Mouse (Mus musculus): ENCODE data around the gene Cox15. TPM values are rescaled to one million over a fixed set of nuclear protein-coding genes. Genes with fewer than 3 reads are reported as not detected.

Gene Cox15
- polyA plus RNA-seq, 2 experiments = 3.2 to 8.0 TPM

GRCm38 (mm10) chr19:43792537-43792936 is 39.7 kb upstream of the Cox15 start:
- no peak for ATAC-seq (ENCODE audit: insufficient read depth)
- no peak for DNase-seq (ENCODE audit: low read depth in 3 of 3, low spot score in 3 of 3)
- Histone ChIP-seq H3K36me3 (replicated peaks; ENCODE audit: control insufficient read depth, insufficient read depth, low read depth) (no peaks in the 10 kb centered on the region), H3K27ac (no peak overlapping the region), H3K9me3 (ENCODE audit: control insufficient read depth, low read length) (no peaks in the 10 kb centered on the region), H3K9ac (replicated peaks) (no peak overlapping the region), H3K4me3 (ENCODE audit: insufficient read depth in 1 of 2, low read depth in 2 of 2, low read length in 2 of 2) (no peak overlapping the region), H3K4me1 (replicated peaks; ENCODE audit: control insufficient read depth in 2 of 2, insufficient read depth in 2 of 2, low read length in 1 of 2) (no peaks in the 10 kb centered on the region; a peak in 1 of 4 replicates), H3K4me2 (ENCODE audit: low read depth) (no peak overlapping the region), H3K27me3 (ENCODE audit: control insufficient read depth, insufficient read depth, low read length) (no peaks in the 10 kb centered on the region)
- TF ChIP-seq EP300 (IDR thresholded peaks at IDR 0.05; ENCODE audit: low read depth) = no peak
- TF ChIP-seq CTCF (IDR thresholded peaks at IDR 0.05; ENCODE audit: low read depth) = no peak
- 59% methylated on average over 4 of the region's 4 CpGs for WGBS (ENCODE audit: insufficient replicate concordance)

GRCm38 (mm10) chr19:43789817-43790216 is 37.0 kb upstream of the Cox15 start:
- Histone ChIP-seq H3K4me1 (replicated peaks; ENCODE audit: control insufficient read depth in 2 of 2, insufficient read depth in 2 of 2, low read length in 1 of 2) (no peaks in the 10 kb centered on the region; a peak in 2 of 4 replicates), H3K4me2 (ENCODE audit: low read depth) (no peak overlapping the region), H3K36me3 (replicated peaks; ENCODE audit: control insufficient read depth, insufficient read depth, low read depth) (no peaks in the 10 kb centered on the region), H3K9me3 (ENCODE audit: control insufficient read depth, low read length) (no peaks in the 10 kb centered on the region), H3K9ac (replicated peaks) (no peak overlapping the region), H3K27me3 (ENCODE audit: control insufficient read depth, insufficient read depth, low read length) (no peaks in the 10 kb centered on the region), H3K4me3 (ENCODE audit: insufficient read depth in 1 of 2, low read depth in 2 of 2, low read length in 2 of 2) (no peak overlapping the region), H3K27ac (no peak overlapping the region)
- ATAC-seq (ENCODE audit: insufficient read depth) (no peak), DNase-seq (ENCODE audit: low read depth in 3 of 3, low spot score in 3 of 3) (no peak)
- TF ChIP-seq EP300 (IDR thresholded peaks at IDR 0.05; ENCODE audit: low read depth) (no peak), CTCF (IDR thresholded peaks at IDR 0.05; ENCODE audit: low read depth) (no peak)
- 72% methylated on average over 7 of the region's 7 CpGs for WGBS (ENCODE audit: insufficient replicate concordance)

- Histone ChIP-seq H3K27me3 (ENCODE audit: control insufficient read depth, insufficient read depth, low read length) (no peaks in the 10 kb centered on the region), H3K9ac (replicated peaks) (no peak overlapping the region), H3K27ac (no peak overlapping the region), H3K9me3 (ENCODE audit: control insufficient read depth, low read length) (no peaks in the 10 kb centered on the region), H3K36me3 (replicated peaks; ENCODE audit: control insufficient read depth, insufficient read depth, low read depth) (no peaks in the 10 kb centered on the region), H3K4me1 (replicated peaks; ENCODE audit: control insufficient read depth in 2 of 2, insufficient read depth in 2 of 2, low read length in 1 of 2) (no peaks in the 10 kb centered on the region; a peak in 1 of 4 replicates), H3K4me2 (ENCODE audit: low read depth) (peak overlapping the region; percentile 31), H3K4me3 (ENCODE audit: insufficient read depth in 1 of 2, low read depth in 2 of 2, low read length in 2 of 2) (no peak overlapping the region)
- ATAC-seq (ENCODE audit: insufficient read depth) (no peak), DNase-seq (ENCODE audit: low read depth in 3 of 3, low spot score in 3 of 3) (no peak)
- 46% methylated on average over 13 of the region's 13 CpGs for WGBS (ENCODE audit: insufficient replicate concordance)
- TF ChIP-seq CTCF (IDR thresholded peaks at IDR 0.05; ENCODE audit: low read depth) (no peak), EP300 (IDR thresholded peaks at IDR 0.05; ENCODE audit: low read depth) (no peak)
These were observed 33.6 kb upstream of the Cox15 start for GRCm38 (mm10) chr19:43786249-43787026.

GRCm38 (mm10) chr19:43784761-43785160 is 32.0 kb upstream of the Cox15 start:
- H3K9me3 ChIP-seq (ENCODE audit: control insufficient read depth, low read length) = no peaks in the 10 kb centered on the region
- no peak for ATAC-seq (ENCODE audit: insufficient read depth)
- 31% methylated on average over 8 of the region's 8 CpGs for WGBS (ENCODE audit: insufficient replicate concordance)
- H3K27me3 ChIP-seq (ENCODE audit: control insufficient read depth, insufficient read depth, low read length) = no peaks in the 10 kb centered on the region
- TF ChIP-seq EP300 (IDR thresholded peaks at IDR 0.05; ENCODE audit: low read depth) (no peak), CTCF (IDR thresholded peaks at IDR 0.05; ENCODE audit: low read depth) (no peak)
- H3K4me2 ChIP-seq (ENCODE audit: low read depth) = peak overlapping the region; percentile 47
- H3K27ac ChIP-seq = no peak overlapping the region
- no peaks in the 10 kb centered on the region for H3K36me3 ChIP-seq (replicated peaks; ENCODE audit: control insufficient read depth, insufficient read depth, low read depth)
- H3K9ac ChIP-seq (replicated peaks) = no peak overlapping the region; the same call in 1 of the 2 replicates
- DNase-seq (ENCODE audit: low read depth in 3 of 3, low spot score in 3 of 3) = no peak
- no peaks in the 10 kb centered on the region; a peak in 1 of 4 replicates for H3K4me1 ChIP-seq (replicated peaks; ENCODE audit: control insufficient read depth in 2 of 2, insufficient read depth in 2 of 2, low read length in 1 of 2)
- H3K4me3 ChIP-seq (ENCODE audit: insufficient read depth in 1 of 2, low read depth in 2 of 2, low read length in 2 of 2) = peak overlapping the region; percentile 10 to 32; a peak in 1 of 4 replicates

GRCm38 (mm10) chr19:43781980-43782379 is 29.2 kb upstream of the Cox15 start, which contains the start of gene Abcc2:
Abcc2 (plus strand) TSS chr19:43782192.
- Histone ChIP-seq H3K27ac (no peak within 1 kb of the TSS), H3K9ac (replicated peaks) (peak within 1 kb of the TSS; percentile 27; the same call in 1 of the 2 replicates), H3K4me3 (ENCODE audit: insufficient read depth in 1 of 2, low read depth in 2 of 2, low read length in 2 of 2) (peak within 1 kb of the TSS; percentile 27 to 39), H3K27me3 (ENCODE audit: control insufficient read depth, insufficient read depth, low read length) (no peaks in the 10 kb centered on the region), H3K9me3 (ENCODE audit: control insufficient read depth, low read length) (no peaks in the 10 kb centered on the region), H3K4me2 (ENCODE audit: low read depth) (peak within 1 kb of the TSS; percentile 22), H3K4me1 (replicated peaks; ENCODE audit: control insufficient read depth in 2 of 2, insufficient read depth in 2 of 2, low read length in 1 of 2) (peaks cover 0 to 2% of the 10 kb centered on the region in 2 experiments; a peak in 1 of 4 replicates), H3K36me3 (replicated peaks; ENCODE audit: control insufficient read depth, insufficient read depth, low read depth) (no peaks in the 10 kb centered on the region)
- WGBS (ENCODE audit: insufficient replicate concordance) = 50% methylated on average over 3 of the region's 3 CpGs
- TF ChIP-seq CTCF (IDR thresholded peaks at IDR 0.05; ENCODE audit: low read depth) (no peak), EP300 (IDR thresholded peaks at IDR 0.05; ENCODE audit: low read depth) (no peak)
- peak; percentile 74 for ATAC-seq (ENCODE audit: insufficient read depth)
- peak in 1 of 3 experiments; percentile 26 for DNase-seq (ENCODE audit: low read depth in 3 of 3, low spot score in 3 of 3)
